9 mouse cellular contexts compared by ENCODE assay signal in the genomic region with DNA sequence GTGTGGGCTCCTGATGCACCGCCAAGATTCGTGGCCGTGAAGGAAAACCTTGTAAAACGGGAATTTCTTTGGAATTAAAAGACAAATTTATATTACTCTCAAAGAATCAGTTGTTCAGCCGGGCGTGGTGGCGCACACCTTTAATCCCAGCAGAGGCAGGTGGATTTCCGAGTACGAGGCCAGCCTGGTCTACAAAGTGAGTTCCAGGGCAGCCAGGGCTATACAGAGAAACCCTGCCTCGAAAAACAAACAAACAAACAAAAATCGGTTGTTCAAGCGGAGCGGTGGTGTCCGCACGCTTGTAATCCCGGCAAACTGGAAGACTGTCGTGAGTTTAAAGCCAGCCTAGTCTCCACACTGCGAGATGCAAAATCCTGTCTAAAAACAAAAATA. TPM values are rescaled to one million over a fixed set of nuclear protein-coding genes. Genes with fewer than 3 reads are reported as not detected.
A peak's percentile ranks its signal among the peaks of the same experiment; 100 is the strongest.
DNase-seq lines count a peak whose midpoint lies in the region; ATAC-seq and TF ChIP-seq lines count a peak whose summit lies in the region.
"Had no signal": no experiment of that assay in that cellular context is flagged by ENCODE, and none has a peak within 500 bp of the region (broad histone marks: within the 10 kb centered on the region; RNA-seq: fewer than 3 reads in every experiment).

No protein-coding gene starts in this region.

- H3K27me3 ChIP-seq in kidney, adult 2 months (replicated peaks; ENCODE audit: control insufficient read depth, insufficient read depth, low read length) = no peaks in the 10 kb centered on the region
- H3K27me3 ChIP-seq in hindbrain, embryonic 14.5 days (ENCODE audit: control insufficient read depth, insufficient read depth, low read length) = no peaks in the 10 kb centered on the region
- no peaks in the 10 kb centered on the region for H3K27me3 ChIP-seq in midbrain, embryonic 13.5 days
- H3K27me3 ChIP-seq: Patski had no signal

- peak overlapping the region; percentile 90 for H3K4me2 ChIP-seq in hindbrain, embryonic 14.5 days (replicated peaks)
- peak overlapping the region; percentile 83 for H3K4me2 ChIP-seq in midbrain, embryonic 13.5 days (replicated peaks)

- 10% methylated on average over 18 of the region's 18 CpGs for WGBS in kidney, adult 2 months
- 17% methylated on average over 18 of the region's 18 CpGs for WGBS in hindbrain, embryonic 14.5 days
- 13% methylated on average over 18 of the region's 18 CpGs for WGBS in midbrain, embryonic 13.5 days

- no peak for TF ChIP-seq POLR2A in kidney, adult 2 months (IDR thresholded peaks at IDR 0.05; ENCODE audit: low read depth, low read length)
- TF ChIP-seq POLR2A in bone marrow macrophage, adult 2 months (IDR thresholded peaks at IDR 0.05; ENCODE audit: borderline replicate concordance, low read depth, low read length) = no peak

- DNase-seq in kidney, adult 2 months = no peak
- DNase-seq in kidney, adult 18-20 months = no peak
- DNase-seq in hindbrain, embryonic 14.5 days (ENCODE audit: low spot score) = no peak
- no peak for DNase-seq in embryo, embryonic 10 days (ENCODE audit: low spot score)
- no peak for DNase-seq in cerebellum, adult 11-12 months
- no peak for DNase-seq in right cerebral cortex, postnatal 4 days

- H3K27ac ChIP-seq in kidney, adult 2 months (ENCODE audit: insufficient read depth, low read depth, low read length) = no peak overlapping the region
- no peak overlapping the region for H3K27ac ChIP-seq in bone marrow macrophage, adult 2 months (ENCODE audit: insufficient read depth, low read depth, low read length)
- H3K27ac ChIP-seq in hindbrain, embryonic 14.5 days = no peak overlapping the region
- H3K27ac ChIP-seq in midbrain, embryonic 13.5 days = no peak overlapping the region

- H3K9ac ChIP-seq in hindbrain, embryonic 14.5 days = peak overlapping the region; percentile 53
- peak overlapping the region; percentile 67 for H3K9ac ChIP-seq in midbrain, embryonic 13.5 days (replicated peaks)

- ATAC-seq in hindbrain, embryonic 14.5 days (ENCODE audit: low FRiP score) = peak; percentile 25; the same call in 1 of the 2 replicates
- ATAC-seq in midbrain, embryonic 13.5 days = peak; percentile 67

- peak overlapping the region; percentile 58 for H3K4me3 ChIP-seq in kidney, adult 2 months (ENCODE audit: insufficient read depth, low read depth, low read length)
- peak overlapping the region; percentile 86 for H3K4me3 ChIP-seq in bone marrow macrophage, adult 2 months (ENCODE audit: insufficient read depth, low read length)
- peak overlapping the region; percentile 76 for H3K4me3 ChIP-seq in hindbrain, embryonic 14.5 days (replicated peaks; ENCODE audit: low read length)
- peak overlapping the region; percentile 70 for H3K4me3 ChIP-seq in midbrain, embryonic 13.5 days (replicated peaks)

- no peaks in the 10 kb centered on the region for H3K9me3 ChIP-seq in hindbrain, embryonic 14.5 days (ENCODE audit: control insufficient read depth, low read length)
- H3K9me3 ChIP-seq in midbrain, embryonic 13.5 days = no peaks in the 10 kb centered on the region

- no peak for TF ChIP-seq CTCF in kidney, adult 2 months (conservative IDR thresholded peaks at IDR 0.05; ENCODE audit: insufficient read depth, insufficient read length, low read depth, low read length)
- TF ChIP-seq CTCF in bone marrow macrophage, adult 2 months (IDR thresholded peaks at IDR 0.05; ENCODE audit: low read depth, low read length) = no peak

- no peaks in the 10 kb centered on the region for H3K36me3 ChIP-seq in kidney, adult 2 months (ENCODE audit: control insufficient read depth, insufficient read depth, low read length)
- peaks cover 8% of the 10 kb centered on the region for H3K36me3 ChIP-seq in hindbrain, embryonic 14.5 days (replicated peaks; ENCODE audit: control insufficient read depth, insufficient read depth)
- peaks cover 7% of the 10 kb centered on the region for H3K36me3 ChIP-seq in midbrain, embryonic 13.5 days

- no peaks in the 10 kb centered on the region; the same call in 1 of the 2 replicates for H3K4me1 ChIP-seq in kidney, adult 2 months (ENCODE audit: control insufficient read depth, insufficient read depth, low read length)
- peaks cover 22% of the 10 kb centered on the region for H3K4me1 ChIP-seq in bone marrow macrophage, adult 2 months (ENCODE audit: control insufficient read depth, insufficient read depth, low read length)
- H3K4me1 ChIP-seq in hindbrain, embryonic 14.5 days (replicated peaks; ENCODE audit: control insufficient read depth, insufficient read depth, low read length) = peaks cover 17% of the 10 kb centered on the region
- peaks cover 19% of the 10 kb centered on the region for H3K4me1 ChIP-seq in midbrain, embryonic 13.5 days (replicated peaks)

RNA-seq across cellular contexts. Expression of a gene that starts 0.3 kb away (rescaled TPM):
- polyA plus RNA-seq in kidney, adult 2 months (2012; rRNA removed) = 3.6 and 4.0 TPM in 2 replicates
- polyA plus RNA-seq in bone marrow macrophage, adult 2 months (2012; ENCODE audit: insufficient read depth, insufficient read length, missing spikeins) = 2.1 TPM in 2 replicates
- polyA plus RNA-seq in hindbrain, embryonic 14.5 days (2014; fragmentation: Nextera tagmentation; extraction: Ambion mirVana) = 13.2 and 16.2 TPM in 2 replicates
- polyA plus RNA-seq in midbrain, embryonic 13.5 days (2015; fragmentation: Nextera tagmentation; extraction: Ambion mirVana) = 14.6 and 15.7 TPM in 2 replicates

RNA-seq across cellular contexts. Expression of a gene that starts 15.4 kb away (rescaled TPM):
- 493 and 500 TPM in 2 replicates for polyA plus RNA-seq in kidney, adult 2 months (2012; rRNA removed)
- polyA plus RNA-seq in bone marrow macrophage, adult 2 months (2012; ENCODE audit: insufficient read depth, insufficient read length, missing spikeins) = 256 and 259 TPM in 2 replicates
- 498 and 547 TPM in 2 replicates for polyA plus RNA-seq in hindbrain, embryonic 14.5 days (2014; fragmentation: Nextera tagmentation; extraction: Ambion mirVana)
- 445 and 453 TPM in 2 replicates for polyA plus RNA-seq in midbrain, embryonic 13.5 days (2015; fragmentation: Nextera tagmentation; extraction: Ambion mirVana)

RNA-seq across cellular contexts. Expression of a gene that starts 36.9 kb away (rescaled TPM):
- 11.8 and 15.2 TPM in 2 replicates for polyA plus RNA-seq in kidney, adult 2 months (2012; rRNA removed)
- polyA plus RNA-seq in bone marrow macrophage, adult 2 months (2012; ENCODE audit: insufficient read depth, insufficient read length, missing spikeins) = 17.8 and 19.0 TPM in 2 replicates
- polyA plus RNA-seq in hindbrain, embryonic 14.5 days (2014; fragmentation: Nextera tagmentation; extraction: Ambion mirVana) = 51.9 and 64.0 TPM in 2 replicates
- 68.5 and 70.0 TPM in 2 replicates for polyA plus RNA-seq in midbrain, embryonic 13.5 days (2015; fragmentation: Nextera tagmentation; extraction: Ambion mirVana)

RNA-seq across cellular contexts. Expression of a gene that starts 37.0 kb away (rescaled TPM):
- polyA plus RNA-seq in kidney, adult 2 months (2012; rRNA removed) = 74.2 and 78.7 TPM in 2 replicates
- polyA plus RNA-seq in bone marrow macrophage, adult 2 months (2012; ENCODE audit: insufficient read depth, insufficient read length, missing spikeins) = 43.9 and 44.3 TPM in 2 replicates
- polyA plus RNA-seq in hindbrain, embryonic 14.5 days (2014; fragmentation: Nextera tagmentation; extraction: Ambion mirVana) = 70.6 and 70.8 TPM in 2 replicates
- polyA plus RNA-seq in midbrain, embryonic 13.5 days (2015; fragmentation: Nextera tagmentation; extraction: Ambion mirVana) = 86.1 and 87.6 TPM in 2 replicates

RNA-seq across cellular contexts. Expression of a gene that starts 48.4 kb away (rescaled TPM):
- 1.4 TPM in 2 replicates for polyA plus RNA-seq in kidney, adult 2 months (2012; rRNA removed)
- 4.4 and 4.5 TPM in 2 replicates for polyA plus RNA-seq in bone marrow macrophage, adult 2 months (2012; ENCODE audit: insufficient read depth, insufficient read length, missing spikeins)
- polyA plus RNA-seq in hindbrain, embryonic 14.5 days (2014; fragmentation: Nextera tagmentation; extraction: Ambion mirVana) = 5.4 and 5.5 TPM in 2 replicates
- 7.6 and 10.4 TPM in 2 replicates for polyA plus RNA-seq in midbrain, embryonic 13.5 days (2015; fragmentation: Nextera tagmentation; extraction: Ambion mirVana)
